Mouse (Mus musculus) megakaryocyte, embryonic 14.5 days (primary cell): ENCODE measurements around the gene BC005537.

Experiments used
- FLI1 ChIP-seq: IDR thresholded peaks from 2 replicates; pipeline ENCODE4 v1.6.1; 2012; ENCODE audit warnings: low read length, inconsistent platforms, mixed read lengths
- GATA1 ChIP-seq: IDR thresholded peaks from 3 replicates; pipeline ENCODE4 v1.6.1; 2012; ENCODE audit warnings: mixed read lengths, low read length, inconsistent platforms, borderline replicate concordance

DNA sequence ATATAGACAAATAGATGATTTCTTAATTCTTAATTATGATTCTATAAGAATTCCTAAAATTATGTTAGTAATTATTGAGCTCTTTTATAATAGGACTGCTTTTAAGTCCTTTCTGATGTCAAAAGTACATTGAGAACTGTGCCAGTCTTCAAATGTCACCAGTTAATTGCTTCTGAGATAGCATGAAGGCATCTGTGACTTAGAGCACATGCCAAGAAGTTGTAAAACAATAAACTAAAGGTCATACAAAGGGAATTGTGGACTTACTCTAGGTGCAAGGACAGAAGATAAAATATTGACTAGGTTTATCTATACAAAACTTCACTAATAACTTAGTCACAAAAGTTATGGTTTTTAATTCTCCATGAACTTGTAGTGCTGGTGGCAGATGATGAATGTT, 57.7 kb downstream of the BC005537 start:
- TF ChIP-seq GATA1 (no peak), FLI1 (no peak)
